Mouse (Mus musculus): Measurements from ENCODE around the gene Entpd5.

Gene Entpd5

DNA sequence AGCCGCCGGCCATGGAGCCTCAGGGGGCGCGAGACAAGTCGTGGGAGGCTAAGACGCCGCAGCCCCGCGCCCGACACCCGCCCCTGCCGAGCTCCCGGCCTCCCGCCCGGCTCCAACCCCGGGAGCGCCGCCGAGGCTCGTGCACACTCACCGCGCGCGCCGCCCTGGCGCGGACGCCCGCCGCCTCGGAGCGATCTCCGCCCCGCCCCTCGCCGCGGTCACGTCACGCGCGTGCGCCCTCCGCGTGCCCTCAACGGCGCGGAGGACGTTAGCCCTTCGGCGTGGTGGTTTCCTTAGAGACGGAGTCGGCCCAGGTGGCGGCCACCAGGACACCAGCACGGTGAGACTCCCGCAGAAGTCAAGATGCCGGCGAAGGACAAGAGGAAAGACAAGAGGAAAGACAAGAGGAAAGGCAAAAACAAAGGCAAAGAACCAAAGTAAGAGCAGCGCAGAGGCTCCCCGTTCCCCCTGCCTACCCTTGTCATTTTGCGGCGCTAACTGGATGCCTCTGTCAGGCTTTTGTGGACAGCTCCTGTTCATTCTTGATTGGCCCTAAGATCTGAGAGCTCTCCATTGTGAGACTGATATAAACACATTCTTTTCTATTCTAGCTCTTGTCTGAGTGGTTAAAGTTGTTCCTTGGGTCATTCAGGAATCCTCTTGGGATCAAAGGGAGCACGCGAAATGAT, at the start of gene Entpd5, which contains the start of gene Bbof1:
TSS of gene Entpd5 (minus strand) at position 211 of the 689 bp plus-strand sequence.
TSS of gene Bbof1 (plus strand) at position 253 of the 689 bp plus-strand sequence.
- DNase-seq (ENCODE audit: low read depth) = peak; percentile 74

DNA sequence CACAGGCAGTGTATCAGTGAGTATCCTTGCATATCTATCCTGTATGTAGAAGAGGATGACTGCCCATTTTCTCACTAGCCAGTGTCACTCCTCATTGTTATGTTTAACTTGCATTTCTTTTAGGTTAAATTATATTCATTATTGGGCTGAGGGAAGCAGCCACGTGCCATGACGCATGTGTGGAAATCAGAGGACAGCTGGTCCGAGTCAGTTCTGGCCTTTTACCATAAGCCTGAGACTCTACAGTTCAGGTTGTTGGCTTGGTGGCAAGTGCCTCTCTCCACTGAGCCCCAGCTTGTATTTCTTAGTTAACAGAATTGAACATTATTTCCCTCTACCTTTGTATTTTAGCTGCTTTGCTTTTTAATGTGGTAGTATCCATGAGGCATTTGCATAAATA, 48.1 kb upstream of the Entpd5 start:
- no peak for DNase-seq (ENCODE audit: low read depth)

- peak; percentile 29 for DNase-seq (ENCODE audit: low read depth)
These were observed 43.0 kb upstream of the Entpd5 start for GRCm38 (mm10) chr12:84451801-84452200.

GRCm38 (mm10) chr12:84450718-84451646, 42.2 kb upstream of the Entpd5 start, which contains the start of the genes Aldh6a1 and Lin52:
Aldh6a1 (minus strand) TSS chr12:84451004.
Lin52 (plus strand) TSS chr12:84451422.
- peak; percentile 100 for DNase-seq (ENCODE audit: low read depth)

- peak; percentile 20 for DNase-seq (ENCODE audit: low read depth)
These were observed 41.5 kb upstream of the Entpd5 start for GRCm38 (mm10) chr12:84450351-84450717.

DNA sequence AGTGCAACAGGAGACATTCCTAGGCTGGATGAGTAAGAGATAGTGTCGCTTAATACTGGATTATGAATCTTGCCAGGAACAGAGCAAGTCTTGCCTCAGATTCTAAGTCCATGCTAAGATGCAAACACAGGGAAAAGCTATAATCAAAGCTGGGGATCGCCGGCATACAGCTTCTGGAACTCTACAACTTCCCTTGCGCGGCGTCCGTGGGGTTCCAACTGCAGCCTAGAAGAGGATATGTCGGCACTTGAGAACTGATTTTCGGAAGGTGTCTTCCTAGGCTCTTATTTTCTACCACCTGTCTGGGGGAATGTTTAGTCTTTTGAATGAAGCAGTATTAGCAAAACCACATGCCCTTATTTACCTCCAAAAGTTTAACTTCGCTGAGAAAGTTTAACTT, 41.1 kb upstream of the Entpd5 start:
- no peak for DNase-seq (ENCODE audit: low read depth)

GRCm38 (mm10) chr12:84448181-84448580, 39.4 kb upstream of the Entpd5 start:
- DNase-seq (ENCODE audit: low read depth) = no peak

- DNase-seq (ENCODE audit: low read depth) = no peak
These were observed 38.6 kb upstream of the Entpd5 start for GRCm38 (mm10) chr12:84447386-84447785.

DNA sequence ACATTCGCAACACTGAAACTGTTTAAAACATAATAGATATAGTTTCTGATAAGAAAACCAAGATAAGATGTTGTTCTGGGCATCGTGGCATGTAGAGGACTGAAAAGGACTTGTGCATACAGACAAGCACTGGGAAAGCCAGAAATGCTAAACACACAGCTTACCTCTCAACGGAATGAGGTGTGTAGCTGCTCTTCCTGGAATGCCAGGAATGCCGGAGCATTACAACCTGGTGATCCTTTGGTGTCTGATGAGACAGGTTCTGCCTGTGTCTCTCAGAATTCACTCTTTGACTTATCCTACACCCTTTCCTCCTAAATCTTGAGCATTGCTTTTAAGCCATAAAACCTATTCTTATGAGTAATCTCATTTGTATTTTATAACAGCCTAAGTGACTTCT, 33.7 kb upstream of the Entpd5 start:
- DNase-seq (ENCODE audit: low read depth) = no peak

GRCm38 (mm10) chr12:84438697-84439096, 29.9 kb upstream of the Entpd5 start:
- DNase-seq (ENCODE audit: low read depth) = no peak

DNA sequence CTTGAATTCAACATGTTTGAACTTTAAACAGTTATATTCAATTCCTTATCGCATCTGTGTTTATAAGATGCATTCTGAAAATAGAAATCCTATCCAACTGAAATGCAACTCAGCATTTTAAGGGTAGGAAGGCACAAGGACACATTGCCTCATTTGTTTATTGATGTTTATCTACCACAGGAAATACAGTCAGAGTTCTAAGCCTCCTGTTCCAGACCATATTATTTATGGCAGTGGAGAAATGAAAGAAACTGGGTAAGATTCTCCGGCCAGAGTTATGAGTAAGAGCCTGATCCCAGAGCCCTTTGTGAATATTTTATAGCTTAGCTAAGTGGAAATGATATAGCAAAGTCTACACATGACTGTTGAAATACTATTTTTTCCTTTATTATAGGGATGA, 21.0 kb upstream of the Entpd5 start:
- DNase-seq (ENCODE audit: low read depth) = no peak

DNA sequence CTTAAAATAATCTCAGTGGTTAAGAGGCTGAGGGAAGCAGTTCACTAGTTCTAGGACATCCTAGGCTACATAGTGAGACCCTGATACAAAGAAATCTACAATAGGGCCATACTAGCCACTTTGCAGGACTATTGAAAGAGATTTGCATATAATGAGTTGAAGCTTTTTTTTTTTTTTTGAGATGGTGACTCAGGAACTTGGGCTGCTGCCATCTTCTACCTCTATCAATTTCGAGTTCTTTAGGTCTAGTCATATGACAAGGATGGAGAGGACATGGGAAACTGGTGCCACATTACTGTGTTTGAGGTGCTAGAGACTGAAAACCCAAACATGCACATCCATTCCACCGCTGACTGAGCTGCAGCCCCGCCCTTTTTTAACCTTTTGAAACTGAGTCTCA, 15.2 kb upstream of the Entpd5 start:
- DNase-seq (ENCODE audit: low read depth) = no peak

DNA sequence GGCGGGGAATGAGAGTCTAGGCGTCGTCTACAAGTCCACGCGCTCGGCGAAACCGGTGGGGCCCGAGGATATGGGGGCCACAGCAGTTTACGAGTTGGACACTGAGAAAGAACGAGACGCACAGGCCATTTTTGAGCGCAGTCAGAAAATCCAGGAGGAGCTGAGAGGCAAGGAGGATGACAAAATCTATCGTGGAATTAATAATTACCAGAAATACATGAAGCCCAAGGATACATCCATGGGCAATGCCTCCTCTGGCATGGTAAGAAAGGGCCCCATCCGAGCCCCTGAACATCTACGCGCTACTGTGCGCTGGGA, 8.7 kb upstream of the Entpd5 start:
- no peak for DNase-seq (ENCODE audit: low read depth)

DNA sequence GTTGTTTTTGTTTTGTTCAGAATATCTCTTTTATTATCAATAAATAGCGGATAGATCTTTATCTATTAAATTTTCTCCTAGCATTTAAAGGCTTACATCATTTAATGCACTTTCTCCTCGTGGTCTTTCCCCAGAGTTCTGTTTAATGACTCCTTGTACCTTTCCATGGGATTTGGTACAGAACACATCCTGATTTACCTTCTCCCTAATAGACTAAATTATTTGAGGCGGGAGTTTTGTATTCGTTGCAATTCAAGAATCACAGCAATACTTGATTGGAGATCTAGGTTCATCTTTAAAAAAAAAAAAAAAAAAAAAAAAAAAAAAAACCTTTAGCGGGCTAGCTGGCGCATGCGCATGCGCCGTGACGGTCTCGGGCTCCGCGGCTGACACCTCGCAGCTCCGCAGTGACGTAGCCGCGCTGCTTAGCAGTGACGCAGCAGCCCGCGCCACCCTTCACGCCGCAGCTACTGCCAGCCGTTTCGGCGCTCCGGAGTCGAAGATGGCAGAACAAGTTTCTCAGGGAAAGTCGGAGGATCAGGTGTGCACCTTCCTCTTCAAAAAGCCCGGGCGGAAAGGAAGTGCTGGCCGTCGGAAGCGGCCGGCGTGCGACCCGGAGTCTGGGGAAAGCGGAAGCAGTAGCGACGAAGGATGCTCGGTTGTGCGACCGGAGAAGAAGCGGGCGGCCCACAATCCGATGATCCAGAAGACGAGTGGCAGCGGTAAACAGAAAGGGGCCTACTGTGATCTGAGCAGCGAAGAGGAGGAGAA, 8.2 kb upstream of the Entpd5 start, which contains the start of gene Rnf113a2:
TSS of gene Rnf113a2 (plus strand) at position 363 of the 771 bp plus-strand sequence.
- peak; percentile 74 for DNase-seq (ENCODE audit: low read depth)

DNA sequence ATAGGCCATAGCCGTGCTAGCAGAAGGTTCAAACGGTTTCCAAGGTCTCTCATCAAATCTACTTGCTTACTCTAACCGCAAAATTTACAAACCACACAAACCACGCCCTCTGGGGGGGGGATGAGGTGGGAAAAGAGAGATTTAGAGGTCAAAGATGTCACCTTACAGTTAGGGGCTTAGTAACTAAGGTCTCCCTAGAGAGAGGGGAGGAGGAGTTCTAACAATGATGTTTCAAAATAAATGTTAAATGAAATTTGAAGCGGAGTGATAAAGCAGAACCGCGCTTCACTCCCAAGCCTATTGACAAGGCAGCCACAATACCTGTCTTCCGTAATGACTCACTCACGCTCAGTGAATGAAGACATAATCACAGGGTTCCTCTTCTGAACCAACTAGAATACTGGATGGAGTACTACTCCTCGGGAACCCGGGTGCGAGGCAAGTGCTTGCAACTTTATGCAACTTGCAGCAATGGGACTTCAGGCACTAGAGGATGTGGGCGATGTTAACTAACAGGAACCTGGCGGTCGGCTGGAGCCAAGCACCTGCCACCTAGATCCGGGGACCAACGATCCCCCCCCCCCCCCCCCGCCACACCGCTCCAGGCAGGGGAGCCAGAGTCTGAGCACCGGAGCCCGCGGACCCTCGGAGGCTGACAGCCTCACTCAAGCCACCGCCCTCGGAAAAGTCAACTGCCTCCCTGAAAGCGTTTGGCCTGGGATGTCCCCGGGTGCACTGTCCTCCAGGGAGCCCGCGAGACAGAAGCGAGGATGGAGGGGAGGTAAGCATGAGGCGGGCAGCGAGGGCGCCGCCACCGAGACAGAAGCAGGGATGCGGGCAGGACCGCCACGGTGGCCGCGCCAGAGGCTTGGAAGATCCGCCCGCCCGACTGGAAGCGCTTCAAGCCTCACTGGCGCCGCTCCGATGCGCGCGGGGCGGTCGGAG, 683 bp downstream of the Entpd5 start:
- DNase-seq (ENCODE audit: low read depth) = peak; percentile 57

GRCm38 (mm10) chr12:84407259-84407658, 1.6 kb downstream of the Entpd5 start:
- DNase-seq (ENCODE audit: low read depth) = no peak

GRCm38 (mm10) chr12:84404541-84404940, 4.3 kb downstream of the Entpd5 start:
- no peak for DNase-seq (ENCODE audit: low read depth)

GRCm38 (mm10) chr12:84402923-84403322, 5.9 kb downstream of the Entpd5 start:
- no peak for DNase-seq (ENCODE audit: low read depth)

- no peak for DNase-seq (ENCODE audit: low read depth)
These were observed 8.2 kb downstream of the Entpd5 start for GRCm38 (mm10) chr12:84400653-84401052.

DNA sequence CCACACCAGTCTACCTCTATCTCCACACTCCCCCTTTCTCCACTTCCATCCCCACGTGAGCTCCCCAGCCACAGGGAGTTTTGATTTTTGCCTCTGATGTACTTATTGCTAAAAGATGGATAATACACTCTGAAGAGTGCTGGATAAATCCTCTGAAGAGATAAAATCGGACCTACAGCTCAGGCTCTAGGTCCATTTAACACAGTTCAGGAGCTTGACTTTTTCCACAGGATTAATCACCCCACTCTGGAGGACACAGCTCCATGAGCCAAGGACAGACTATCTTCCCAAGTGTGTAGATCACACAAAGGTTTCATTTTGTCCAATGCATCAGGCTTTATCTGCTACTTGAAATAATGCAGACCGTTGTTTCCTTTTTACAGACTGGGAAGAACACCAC, 8.8 kb downstream of the Entpd5 start:
- DNase-seq (ENCODE audit: low read depth) = no peak

GRCm38 (mm10) chr12:84399663-84400062, 9.2 kb downstream of the Entpd5 start:
- DNase-seq (ENCODE audit: low read depth) = no peak
